In the genomic region with DNA sequence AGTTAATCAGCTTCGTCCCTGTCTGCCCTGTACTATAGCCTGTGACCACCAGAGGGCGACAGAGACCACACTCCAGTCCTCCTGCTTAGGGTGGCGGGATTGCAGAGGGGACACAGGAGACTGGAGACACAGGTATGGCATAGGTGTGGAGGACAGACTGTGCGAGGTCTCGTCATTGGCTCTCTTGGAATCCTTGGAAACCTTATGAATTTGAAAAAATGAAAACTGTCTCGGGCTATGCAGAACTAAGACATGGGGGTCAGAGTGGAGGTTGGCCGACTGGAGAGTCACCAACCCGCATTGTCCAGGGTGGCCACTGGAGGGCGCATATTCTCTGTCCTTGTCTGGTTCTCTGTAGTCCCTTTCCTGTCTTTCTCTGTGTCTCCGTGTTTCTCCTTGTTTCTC, we compare ENCODE assay signal across 8 mouse cellular contexts. TPM values are rescaled to one million over a fixed set of nuclear protein-coding genes. Genes with fewer than 3 reads are reported as not detected.
DNase-seq lines count a peak whose midpoint lies in the region; ATAC-seq and TF ChIP-seq lines count a peak whose summit lies in the region.

No protein-coding gene starts in this region.

- TF ChIP-seq RAD21 in MEL (IDR thresholded peaks at IDR 0.05; ENCODE audit: low read depth, low read length), result peak; percentile 85

- no peak for TF ChIP-seq EP300 in MEL (IDR thresholded peaks at IDR 0.05; ENCODE audit: low read depth in 1 of 2, low read length in 2 of 2)

- peak; percentile 70 to 97 (median 96) for TF ChIP-seq CTCF in MEL (IDR thresholded peaks at IDR 0.05 in 2 of 3, conservative IDR thresholded peaks at IDR 0.05 in 1 of 3; ENCODE audit: control insufficient read depth in 1 of 3, insufficient read depth in 1 of 3, low read depth in 2 of 3, low read length in 3 of 3, poor library complexity in 1 of 3, severe bottlenecking in 1 of 3)
- TF ChIP-seq CTCF in forebrain, postnatal 0 days (IDR thresholded peaks at IDR 0.05; ENCODE audit: low read depth), result peak; percentile 99
- peak; percentile 93 for TF ChIP-seq CTCF in layer of hippocampus, adult 2 months (conservative IDR thresholded peaks at IDR 0.05)
- peak; percentile 96 for TF ChIP-seq CTCF in lung, embryonic 14.5 days (IDR thresholded peaks at IDR 0.05; ENCODE audit: low read depth)
- TF ChIP-seq CTCF in olfactory bulb, adult 2 months (IDR thresholded peaks at IDR 0.05; ENCODE audit: insufficient read depth, low read depth, low read length), result peak; percentile 97

- DNase-seq in MEL (ENCODE audit: low read depth, low spot score), result peak; percentile 88
- peak; percentile 89 to 93 for DNase-seq in cerebellum, adult 18-20 months
- peak; percentile 95 for DNase-seq in forebrain, postnatal 0 days
- peak; percentile 96 for DNase-seq in heart, postnatal 4 days
- peak; percentile 83 to 96 for DNase-seq in layer of hippocampus, adult 2 months (ENCODE audit: low spot score in 2 of 2)
- DNase-seq in lung, embryonic 14.5 days, result peak; percentile 95
- DNase-seq in thymus, adult 18-20 months, result peak; percentile 58 to 59

- no peaks in the 10 kb centered on the region for H3K79me2 ChIP-seq in MEL (ENCODE audit: control insufficient read depth, insufficient read depth, low read length, poor library complexity)

- no peaks in the 10 kb centered on the region for H3K4me1 ChIP-seq in MEL (ENCODE audit: control insufficient read depth in 1 of 2, insufficient read depth in 2 of 2, low read length in 2 of 2)
- peaks cover 20% of the 10 kb centered on the region for H3K4me1 ChIP-seq in forebrain, postnatal 0 days (ENCODE audit: insufficient read depth)
- H3K4me1 ChIP-seq in lung, embryonic 14.5 days (ENCODE audit: insufficient read depth), result peaks cover 17% of the 10 kb centered on the region; the same call in 1 of the 2 replicates
- peaks cover 25% of the 10 kb centered on the region for H3K4me1 ChIP-seq in olfactory bulb, adult 2 months (ENCODE audit: control insufficient read depth, insufficient read depth, low read length)

- peak overlapping the region; percentile 40 for H3K4me2 ChIP-seq in forebrain, postnatal 0 days (ENCODE audit: low read depth)
- H3K4me2 ChIP-seq in lung, embryonic 14.5 days, result peak overlapping the region; percentile 50

- no peak for TF ChIP-seq POLR2A in MEL (IDR thresholded peaks at IDR 0.05; ENCODE audit: control insufficient read depth in 1 of 2, insufficient read depth in 1 of 2, low read depth in 1 of 2, low read length in 2 of 2, poor library complexity in 1 of 2)
- no peak for TF ChIP-seq POLR2A in olfactory bulb, adult 2 months (IDR thresholded peaks at IDR 0.05; ENCODE audit: insufficient read depth, low read depth, low read length)

- H3K9ac ChIP-seq in MEL (ENCODE audit: control insufficient read depth, low read depth, low read length, poor library complexity, severe bottlenecking), result 0 out of 2 replicates have a peak overlapping the region, but pooled peaks have one; percentile 39
- no peak overlapping the region for H3K9ac ChIP-seq in forebrain, postnatal 0 days
- H3K9ac ChIP-seq in lung, embryonic 14.5 days, result no peak overlapping the region

- WGBS in forebrain, postnatal 0 days, result under 1% methylated on average over 10 of the region's 10 CpGs
- 0% methylated on average over 10 of the region's 10 CpGs for WGBS in lung, embryonic 14.5 days
- WGBS in olfactory bulb, adult 2 months, result under 1% methylated on average over 10 of the region's 10 CpGs

- H3K9me3 ChIP-seq in MEL (replicated peaks; ENCODE audit: insufficient read depth, low read length), result no peaks in the 10 kb centered on the region
- H3K9me3 ChIP-seq in forebrain, postnatal 0 days (ENCODE audit: low read length), result no peaks in the 10 kb centered on the region
- H3K9me3 ChIP-seq in lung, embryonic 14.5 days (ENCODE audit: low read depth, low read length), result no peaks in the 10 kb centered on the region

- no peaks in the 10 kb centered on the region for H3K27me3 ChIP-seq in MEL (ENCODE audit: control insufficient read depth in 1 of 2, insufficient read depth in 2 of 2, low read length in 2 of 2)
- no peaks in the 10 kb centered on the region; the same call in 1 of the 2 replicates for H3K27me3 ChIP-seq in forebrain, postnatal 0 days (ENCODE audit: insufficient read depth, low read length)
- no peaks in the 10 kb centered on the region; the same call in 1 of the 2 replicates for H3K27me3 ChIP-seq in lung, embryonic 14.5 days (ENCODE audit: insufficient read depth, low read length)

- H3K4me3 ChIP-seq in MEL (ENCODE audit: control insufficient read depth in 1 of 2, insufficient read depth in 1 of 2, low read depth in 2 of 2, low read length in 2 of 2), result peak overlapping the region; percentile 29 to 34; a peak in 3 of 4 replicates
- no peak overlapping the region for H3K4me3 ChIP-seq in forebrain, postnatal 0 days (ENCODE audit: low read depth, low read length)
- H3K4me3 ChIP-seq in layer of hippocampus, adult 2 months, result no peak overlapping the region; the same call in 1 of the 2 replicates
- no peak overlapping the region for H3K4me3 ChIP-seq in lung, embryonic 14.5 days (ENCODE audit: low read depth, low read length)
- peak overlapping the region; percentile 19; the same call in 1 of the 2 replicates for H3K4me3 ChIP-seq in olfactory bulb, adult 2 months (ENCODE audit: insufficient read depth, low read depth, low read length)

- peak; percentile 82 for ATAC-seq in forebrain, postnatal 0 days
- peak; percentile 30 for ATAC-seq in lung, embryonic 14.5 days (ENCODE audit: insufficient read depth)

- no peak overlapping the region for H3K27ac ChIP-seq in MEL (ENCODE audit: control insufficient read depth, low read depth, low read length)
- H3K27ac ChIP-seq in forebrain, postnatal 0 days (ENCODE audit: low read depth, low read length), result no peak overlapping the region
- no peak overlapping the region for H3K27ac ChIP-seq in layer of hippocampus, adult 2 months
- no peak overlapping the region for H3K27ac ChIP-seq in lung, embryonic 14.5 days (ENCODE audit: low read depth)
- no peak overlapping the region for H3K27ac ChIP-seq in olfactory bulb, adult 2 months (ENCODE audit: insufficient read depth, low read depth, low read length)

- no peaks in the 10 kb centered on the region for H3K36me3 ChIP-seq in MEL (ENCODE audit: control insufficient read depth in 1 of 2, insufficient read depth in 2 of 2, low read length in 2 of 2)
- no peaks in the 10 kb centered on the region for H3K36me3 ChIP-seq in forebrain, postnatal 0 days (ENCODE audit: insufficient read depth)
- no peaks in the 10 kb centered on the region for H3K36me3 ChIP-seq in lung, embryonic 14.5 days (ENCODE audit: insufficient read depth)

TF ChIP-seq in MEL, 35 proteins besides CTCF, POLR2A, EP300 and RAD21:
- TF ChIP-seq SMC3 (IDR thresholded peaks at IDR 0.05; ENCODE audit: low read depth, low read length), result peak; percentile 57
- TF ChIP-seq USF1 (IDR thresholded peaks at IDR 0.05; ENCODE audit: low read depth, low read length), result no peak
- TF ChIP-seq NRF1 (IDR thresholded peaks at IDR 0.05; ENCODE audit: insufficient read depth, low read depth, low read length, poor library complexity, severe bottlenecking), result no peak
- 0 out of 2 replicates have a peak, but pooled peaks have one; percentile 21 for TF ChIP-seq SIN3A (IDR thresholded peaks at IDR 0.05; ENCODE audit: low read length)
- TF ChIP-seq TCF12 (IDR thresholded peaks at IDR 0.05; ENCODE audit: low read depth, low read length), result no peak
- peak; percentile 44 for TF ChIP-seq ZC3H11A (IDR thresholded peaks at IDR 0.05; ENCODE audit: low read depth, low read length)
- TF ChIP-seq MXI1 (IDR thresholded peaks at IDR 0.05; ENCODE audit: low read depth, low read length), result no peak

RNA-seq across cellular contexts. Expression of gene Fam92b, which starts 1.8 kb away (rescaled TPM):
- total RNA-seq in MEL (2012; rRNA removed), result not detected in 2 replicates
- not detected for polyA plus RNA-seq in MEL (2012; ENCODE audit: insufficient read depth in 1 of 2, insufficient read length in 2 of 2, low read depth in 1 of 2, low replicate concordance in 2 of 2, missing spikeins in 1 of 2)
- 1.2 and 2.1 TPM in 2 replicates for total RNA-seq in forebrain, postnatal 0 days (2014; rRNA removed)
- polyA plus RNA-seq in forebrain, postnatal 0 days (2015; fragmentation: Nextera tagmentation; extraction: Ambion mirVana), result 1.1 and 1.6 TPM in 2 replicates
- total RNA-seq in heart, postnatal 4 days (2021), result not detected
- total RNA-seq in layer of hippocampus, adult 2 months (2021), result under 1 TPM; 0.31 to 0.91 TPM
- polyA plus RNA-seq in lung, embryonic 14.5 days (2014; fragmentation: Nextera tagmentation; extraction: Ambion mirVana), result not detected in 2 replicates
- not detected in 2 replicates for polyA plus RNA-seq in olfactory bulb, adult 2 months (2012; ENCODE audit: insufficient read depth, insufficient read length, low replicate concordance, missing spikeins)

RNA-seq across cellular contexts. Expression of gene Gse1, which starts 49.2 kb away (rescaled TPM):
- total RNA-seq in MEL (2012; rRNA removed), result 23.1 and 23.6 TPM in 2 replicates
- polyA plus RNA-seq in MEL (2012; ENCODE audit: insufficient read depth in 1 of 2, insufficient read length in 2 of 2, low read depth in 1 of 2, low replicate concordance in 2 of 2, missing spikeins in 1 of 2), result 100 to 1,000 TPM in 1 of 2 experiments, 10 to 100 TPM in 1; 66.9 to 128 TPM
- total RNA-seq in forebrain, postnatal 0 days (2014; rRNA removed), result 24.2 and 48.2 TPM in 2 replicates
- polyA plus RNA-seq in forebrain, postnatal 0 days (2015; fragmentation: Nextera tagmentation; extraction: Ambion mirVana), result 10.5 and 15.9 TPM in 2 replicates
- 10 to 100 TPM; 33.5 to 37.4 TPM for total RNA-seq in heart, postnatal 4 days (2021)
- total RNA-seq in layer of hippocampus, adult 2 months (2021), result 100 to 1,000 TPM; 146 to 158 TPM
- 12.7 and 14.3 TPM in 2 replicates for polyA plus RNA-seq in lung, embryonic 14.5 days (2014; fragmentation: Nextera tagmentation; extraction: Ambion mirVana)
- polyA plus RNA-seq in olfactory bulb, adult 2 months (2012; ENCODE audit: insufficient read depth, insufficient read length, low replicate concordance, missing spikeins), result 42.5 and 91.1 TPM in 2 replicates

Comparison
In these comparisons a context has a peak if more than half of its experiments do, and no peak if none do; other contexts are left out.
1. H3K4me3 ChIP-seq: peak in MEL (2 of 2) and olfactory bulb, adult 2 months (single experiment); none in forebrain, postnatal 0 days (single experiment), layer of hippocampus, adult 2 months (single experiment) and lung, embryonic 14.5 days (single experiment).
2. Peak in every context shown above with its lines, with median percentiles within 50 percentile points of each other: DNase-seq and CTCF ChIP-seq.